Mouse (Mus musculus) embryonic facial prominence, embryonic 12.5 days (tissue): ENCODE data around the gene Notch1. TPM values are rescaled to one million over a fixed set of nuclear protein-coding genes. Genes with fewer than 3 reads are reported as not detected.
A peak's percentile ranks its signal among the peaks of the same experiment; 100 is the strongest.

ENCODE experiments used
- ATAC-seq: fragments of 200-750 bp; cut with Nextera tagmentation; 2 replicates; pipeline ENCODE4 v1.8.0; 2017; ENCODE audit not compliant: insufficient number of reproducible peaks, insufficient read depth, low FRiP score, low TSS enrichment
- H3K27ac ChIP-seq: fragments of 300-500 bp; sonication (generic); 2 replicates; pipeline ENCODE4 v1.5.1; 2016; ENCODE audit warnings: mild to moderate bottlenecking
- H3K27me3 ChIP-seq: fragments of 300-500 bp; sonication (generic); 2 replicates; pipeline ENCODE4 v1.6.1; 2016; ENCODE audit warnings: mild to moderate bottlenecking, moderate library complexity
- H3K36me3 ChIP-seq: fragments of 300-500 bp; sonication (generic); 2 replicates; pipeline ENCODE4 v1.6.1; 2016; ENCODE audit warnings: mild to moderate bottlenecking
- H3K4me1 ChIP-seq: fragments of 300-500 bp; sonication (generic); 2 replicates; pipeline ENCODE4 v1.6.1; 2016
- H3K4me2 ChIP-seq: fragments of 300-500 bp; sonication (generic); replicated peaks from 2 replicates; pipeline ENCODE4 v1.6.1; 2016; ENCODE audit warnings: mild to moderate bottlenecking, moderate library complexity
- H3K4me3 ChIP-seq: fragments of 300-500 bp; sonication (generic); 2 replicates; pipeline ENCODE4 v1.5.1; 2016; ENCODE audit warnings: mild to moderate bottlenecking
- H3K9ac ChIP-seq: fragments of 300-500 bp; sonication (generic); 2 replicates; pipeline ENCODE4 v1.6.1; 2016; ENCODE audit warnings: mild to moderate bottlenecking, moderate library complexity
- H3K9me3 ChIP-seq: fragments of 300-500 bp; sonication (generic); 2 replicates; pipeline ENCODE4 v1.6.1; 2016; ENCODE audit warnings: mild to moderate bottlenecking, moderate library complexity
- WGBS: fragments of 180-500 bp; shearing (Covaris S2); methylation state at CpG from one replicate; pipeline ENCODE4 v1.1.7; 2016; 5-methylcytosine and 5-hydroxymethylcytosine counted together
- polyA plus RNA-seq: library from polyadenylated mRNA; unstranded; fragments of >200 nt; fragmentation: Nextera tagmentation; extraction: Ambion mirVana; gene quantifications from 2 replicates; pipeline ENCODE4 v1.2.1, GENCODE M21; 2016

The Notch1 gene
- polyA plus RNA-seq, 1 experiment from 2014 or later, result 16.4 TPM

- H3K4me2 ChIP-seq, result no peak overlapping the region
These were observed 13.4 kb upstream of the Notch1 start for GRCm38 (mm10) chr2:26529881-26530280.

GRCm38 (mm10) chr2:26529221-26529805, 12.8 kb upstream of the Notch1 start:
- no peaks in the 10 kb centered on the region for H3K36me3 ChIP-seq
- H3K4me1 ChIP-seq, result peaks cover 28% of the 10 kb centered on the region
- 74% methylated on average over 4 of the region's 4 CpGs for WGBS
- H3K27me3 ChIP-seq, result no peaks in the 10 kb centered on the region
- ATAC-seq, result no peak
- H3K27ac ChIP-seq, result no peak overlapping the region
- no peak overlapping the region for H3K4me2 ChIP-seq
- H3K4me3 ChIP-seq, result no peak overlapping the region
- H3K9me3 ChIP-seq, result no peaks in the 10 kb centered on the region
- no peak overlapping the region for H3K9ac ChIP-seq

More at GRCm38 (mm10) chr2:26529881-26530280, 13.4 kb upstream of the Notch1 start:
- Histone ChIP-seq H3K27me3 (no peaks in the 10 kb centered on the region), H3K4me1 (peaks cover 22% of the 10 kb centered on the region), H3K9me3 (no peaks in the 10 kb centered on the region), H3K27ac (no peak overlapping the region), H3K4me3 (no peak overlapping the region), H3K9ac (no peak overlapping the region), H3K36me3 (no peaks in the 10 kb centered on the region)
- WGBS, result 63% methylated on average over 3 of the region's 3 CpGs
- ATAC-seq, result no peak

- Histone ChIP-seq H3K9me3 (no peaks in the 10 kb centered on the region), H3K9ac (no peak overlapping the region), H3K27ac (peak overlapping the region; percentile 85), H3K36me3 (no peaks in the 10 kb centered on the region), H3K4me1 (peaks cover 28% of the 10 kb centered on the region), H3K27me3 (no peaks in the 10 kb centered on the region), H3K4me3 (no peak overlapping the region), H3K4me2 (no peak overlapping the region)
- 42% methylated on average over 11 of the region's 11 CpGs for WGBS
- ATAC-seq, result peak; percentile 28; the same call in 1 of the 2 replicates
These were observed 10.2 kb upstream of the Notch1 start for GRCm38 (mm10) chr2:26526443-26527257.

GRCm38 (mm10) chr2:26525355-26526018, 9.0 kb upstream of the Notch1 start:
- Histone ChIP-seq H3K27me3 (no peaks in the 10 kb centered on the region), H3K9me3 (no peaks in the 10 kb centered on the region), H3K4me2 (no peak overlapping the region), H3K4me1 (peaks cover 28% of the 10 kb centered on the region), H3K36me3 (no peaks in the 10 kb centered on the region), H3K9ac (no peak overlapping the region), H3K27ac (peak overlapping the region; percentile 85), H3K4me3 (no peak overlapping the region)
- WGBS, result 7% methylated on average over 9 of the region's 9 CpGs
- peak; percentile 75 for ATAC-seq

GRCm38 (mm10) chr2:26522327-26522726, 5.9 kb upstream of the Notch1 start:
- no peak overlapping the region for H3K4me2 ChIP-seq
- no peak overlapping the region for H3K4me3 ChIP-seq
- WGBS, result 85% methylated on average over 4 of the region's 4 CpGs

GRCm38 (mm10) chr2:26519753-26520152, 3.3 kb upstream of the Notch1 start:
- Histone ChIP-seq H3K36me3 (no peaks in the 10 kb centered on the region), H3K27me3 (no peaks in the 10 kb centered on the region), H3K9me3 (no peaks in the 10 kb centered on the region), H3K9ac (no peak overlapping the region), H3K4me1 (peaks cover 18% of the 10 kb centered on the region), H3K4me3 (no peak overlapping the region), H3K4me2 (no peak overlapping the region), H3K27ac (no peak overlapping the region)
- WGBS, result 93% methylated on average over 6 of the region's 6 CpGs
- ATAC-seq, result no peak

More at GRCm38 (mm10) chr2:26522327-26522726, 5.9 kb upstream of the Notch1 start:
- no peak overlapping the region for H3K27ac ChIP-seq
- no peaks in the 10 kb centered on the region for H3K27me3 ChIP-seq
- no peak for ATAC-seq
- H3K9ac ChIP-seq, result no peak overlapping the region
- H3K4me1 ChIP-seq, result peaks cover 28% of the 10 kb centered on the region
- no peaks in the 10 kb centered on the region for H3K36me3 ChIP-seq
- H3K9me3 ChIP-seq, result no peaks in the 10 kb centered on the region

- H3K9me3 ChIP-seq, result no peaks in the 10 kb centered on the region
- peaks cover 14% of the 10 kb centered on the region for H3K4me1 ChIP-seq
- no peaks in the 10 kb centered on the region for H3K27me3 ChIP-seq
- no peaks in the 10 kb centered on the region for H3K36me3 ChIP-seq
- ATAC-seq, result 0 out of 2 replicates have a peak, but pooled peaks have one; percentile 41
- H3K9ac ChIP-seq, result no peak overlapping the region
- H3K4me2 ChIP-seq, result 0 out of 2 replicates have a peak overlapping the region, but pooled peaks have one; percentile 5
- H3K27ac ChIP-seq, result no peak overlapping the region
- 45% methylated on average over 5 of the region's 5 CpGs for WGBS
- no peak overlapping the region for H3K4me3 ChIP-seq
These were observed 524 bp upstream of the Notch1 start for GRCm38 (mm10) chr2:26516987-26517386.

- no peaks in the 10 kb centered on the region for H3K27me3 ChIP-seq
- no peak overlapping the region for H3K4me3 ChIP-seq
- no peaks in the 10 kb centered on the region for H3K9me3 ChIP-seq
- H3K4me2 ChIP-seq, result no peak overlapping the region
- H3K4me1 ChIP-seq, result peaks cover 14% of the 10 kb centered on the region
- H3K9ac ChIP-seq, result no peak overlapping the region
- WGBS, result 87% methylated on average over 2 of the region's 2 CpGs
- no peak for ATAC-seq
- H3K36me3 ChIP-seq, result no peaks in the 10 kb centered on the region
- peak overlapping the region; percentile 11; the same call in 1 of the 2 replicates for H3K27ac ChIP-seq
These were observed 1.1 kb downstream of the Notch1 start for GRCm38 (mm10) chr2:26515335-26515734.

- WGBS, result 68% methylated on average over 4 of the region's 4 CpGs
- H3K27ac ChIP-seq, result no peak overlapping the region
- no peak for ATAC-seq
These were observed 3.2 kb downstream of the Notch1 start for GRCm38 (mm10) chr2:26513105-26513745.

GRCm38 (mm10) chr2:26508661-26509060, 7.8 kb downstream of the Notch1 start:
- H3K9me3 ChIP-seq, result no peaks in the 10 kb centered on the region
- peak overlapping the region; percentile 92 for H3K27ac ChIP-seq
- H3K4me1 ChIP-seq, result peaks cover 44% of the 10 kb centered on the region
- H3K36me3 ChIP-seq, result no peaks in the 10 kb centered on the region
- peak overlapping the region; percentile 36 for H3K4me2 ChIP-seq
- H3K27me3 ChIP-seq, result no peaks in the 10 kb centered on the region
- H3K4me3 ChIP-seq, result no peak overlapping the region
- ATAC-seq, result no peak
- WGBS, result 47% methylated on average over 5 of the region's 5 CpGs
- H3K9ac ChIP-seq, result no peak overlapping the region

More at GRCm38 (mm10) chr2:26513105-26513745, 3.2 kb downstream of the Notch1 start:
- Histone ChIP-seq H3K4me3 (no peak overlapping the region), H3K4me2 (no peak overlapping the region), H3K4me1 (peaks cover 25% of the 10 kb centered on the region), H3K9me3 (no peaks in the 10 kb centered on the region), H3K36me3 (no peaks in the 10 kb centered on the region), H3K9ac (no peak overlapping the region), H3K27me3 (no peaks in the 10 kb centered on the region)

- peak overlapping the region; percentile 36 for H3K4me2 ChIP-seq
- H3K4me3 ChIP-seq, result no peak overlapping the region
- 3% methylated on average over 6 of the region's 6 CpGs for WGBS
- ATAC-seq, result no peak
- H3K9ac ChIP-seq, result no peak overlapping the region
- no peaks in the 10 kb centered on the region for H3K9me3 ChIP-seq
- no peaks in the 10 kb centered on the region for H3K36me3 ChIP-seq
- H3K4me1 ChIP-seq, result peaks cover 44% of the 10 kb centered on the region
- H3K27me3 ChIP-seq, result no peaks in the 10 kb centered on the region
- peak overlapping the region; percentile 92 for H3K27ac ChIP-seq
These were observed 8.5 kb downstream of the Notch1 start for GRCm38 (mm10) chr2:26507961-26508391.
